Mouse (Mus musculus): ENCODE measurements around the gene Mypn.

Gene Mypn

GRCm38 (mm10) chr10:63099941-63100562 lies 103.7 kb downstream of the Mypn start:
- DNase-seq (ENCODE audit: low spot score), result no peak

- no peak for DNase-seq (ENCODE audit: low spot score)
Observed at GRCm38 (mm10) chr10:63099521-63099920, 104.2 kb downstream of the Mypn start, which contains the start of gene Atoh7. TSS of gene Atoh7 (plus strand) at chr10:63099651.

- DNase-seq (ENCODE audit: low spot score), result no peak
Observed at GRCm38 (mm10) chr10:63098191-63098590, 105.6 kb downstream of the Mypn start.

DNA sequence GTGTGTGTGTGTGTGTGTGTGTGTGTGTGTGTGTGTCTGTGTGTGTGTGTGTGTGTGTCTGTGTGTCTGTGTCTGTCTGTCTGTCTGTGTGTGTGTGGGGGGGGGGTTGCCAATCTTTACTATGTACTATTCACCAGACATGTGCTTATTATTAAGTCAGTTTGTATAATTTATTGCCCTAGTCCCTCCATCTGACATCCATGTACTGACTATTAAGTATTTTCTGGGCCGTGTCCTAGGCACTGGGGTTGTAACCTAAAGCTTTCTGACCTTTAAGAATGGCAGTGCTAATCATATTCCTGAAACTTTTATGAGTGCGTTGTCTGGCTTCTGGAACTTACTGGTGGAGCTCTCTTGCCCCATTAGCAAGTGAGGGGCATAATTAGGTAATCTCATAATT lies 107.0 kb downstream of the Mypn start:
- no peak for DNase-seq (ENCODE audit: low spot score)

DNA sequence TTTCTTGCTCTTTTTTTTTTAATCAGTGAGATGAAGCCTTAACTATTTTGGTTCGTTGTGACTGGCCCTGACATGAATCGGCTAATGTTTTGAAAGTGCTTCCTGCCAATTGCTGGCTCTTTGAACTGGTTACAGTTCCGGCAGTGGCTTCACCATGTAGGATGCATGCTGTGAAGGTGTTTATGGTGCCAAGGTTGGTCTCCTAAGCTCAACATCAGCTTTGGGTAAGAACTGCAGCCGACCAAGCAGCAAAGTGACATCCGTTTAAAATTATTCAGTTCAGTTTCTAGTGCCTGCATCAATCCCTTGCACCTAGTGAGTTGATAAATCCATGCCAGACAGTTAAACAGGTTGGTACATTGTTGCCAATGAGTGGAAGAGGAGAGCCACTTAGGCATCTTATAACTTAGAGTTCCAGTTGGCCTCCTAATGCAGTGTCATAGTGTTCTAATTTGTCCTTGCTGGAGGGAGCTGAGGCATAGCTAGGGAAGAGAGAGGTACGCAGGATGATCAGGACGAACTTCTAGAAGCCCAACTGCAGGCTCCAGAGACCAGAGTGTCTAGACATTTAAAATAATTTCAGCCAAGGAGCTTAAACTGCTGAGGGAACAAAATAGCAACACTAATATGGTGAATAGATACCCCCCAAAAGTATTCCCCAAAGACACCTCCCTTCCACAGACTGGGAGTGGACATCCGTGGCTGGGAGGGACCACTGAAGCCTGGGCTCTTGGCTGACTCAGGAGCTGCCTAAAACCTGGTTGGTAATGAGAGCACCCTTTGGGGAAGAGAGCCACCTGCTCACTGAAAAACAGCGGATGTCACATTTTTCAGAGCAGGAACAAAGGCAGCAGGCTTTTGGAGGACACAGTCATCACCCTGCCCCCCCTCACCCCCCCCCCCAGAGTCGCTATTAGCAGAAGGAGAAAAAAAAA lies 110.9 kb downstream of the Mypn start:
- DNase-seq (ENCODE audit: low spot score), result no peak

- DNase-seq (ENCODE audit: low spot score), result no peak
Observed at GRCm38 (mm10) chr10:63091915-63092314, 111.8 kb downstream of the Mypn start.

DNA sequence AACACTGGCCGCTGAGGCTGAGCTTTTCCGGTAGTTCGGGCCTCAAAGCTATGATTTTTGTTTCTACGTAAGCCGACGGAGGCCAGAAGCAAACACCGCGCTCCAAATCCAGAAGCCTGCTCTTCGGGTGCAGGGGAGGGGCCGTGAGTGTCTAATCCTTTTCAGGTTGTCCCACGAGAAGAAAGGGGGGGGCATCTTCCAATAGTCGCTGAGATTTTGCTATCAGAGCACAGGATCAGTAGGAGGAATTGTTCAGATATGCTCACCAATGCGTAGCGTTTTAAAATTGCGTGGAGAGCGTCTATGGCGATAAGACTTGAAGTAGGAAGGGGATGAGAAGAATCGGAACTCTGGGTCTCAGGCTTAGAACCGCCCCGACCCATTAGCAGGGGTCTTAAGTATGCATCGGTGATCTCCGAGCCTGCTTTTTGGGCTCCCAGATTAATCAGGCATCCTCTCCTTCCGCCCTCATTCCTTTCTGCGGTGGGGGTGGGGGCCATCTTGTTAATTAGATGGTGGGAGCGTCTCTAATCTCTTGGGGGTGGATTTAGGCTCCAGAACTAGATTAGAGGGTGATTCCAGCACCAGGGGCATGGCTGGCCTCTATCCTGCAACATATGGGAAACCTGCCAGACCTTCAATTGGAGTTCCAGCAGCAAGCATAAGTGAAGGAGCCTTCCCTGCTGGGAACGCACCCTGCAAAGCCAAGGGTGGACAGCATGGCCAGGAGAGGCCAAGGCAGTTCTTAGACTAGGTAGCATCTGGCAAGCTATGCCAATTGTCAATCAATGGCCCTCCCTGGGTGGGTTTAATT lies 113.8 kb downstream of the Mypn start:
- no peak for DNase-seq (ENCODE audit: low spot score)

DNA sequence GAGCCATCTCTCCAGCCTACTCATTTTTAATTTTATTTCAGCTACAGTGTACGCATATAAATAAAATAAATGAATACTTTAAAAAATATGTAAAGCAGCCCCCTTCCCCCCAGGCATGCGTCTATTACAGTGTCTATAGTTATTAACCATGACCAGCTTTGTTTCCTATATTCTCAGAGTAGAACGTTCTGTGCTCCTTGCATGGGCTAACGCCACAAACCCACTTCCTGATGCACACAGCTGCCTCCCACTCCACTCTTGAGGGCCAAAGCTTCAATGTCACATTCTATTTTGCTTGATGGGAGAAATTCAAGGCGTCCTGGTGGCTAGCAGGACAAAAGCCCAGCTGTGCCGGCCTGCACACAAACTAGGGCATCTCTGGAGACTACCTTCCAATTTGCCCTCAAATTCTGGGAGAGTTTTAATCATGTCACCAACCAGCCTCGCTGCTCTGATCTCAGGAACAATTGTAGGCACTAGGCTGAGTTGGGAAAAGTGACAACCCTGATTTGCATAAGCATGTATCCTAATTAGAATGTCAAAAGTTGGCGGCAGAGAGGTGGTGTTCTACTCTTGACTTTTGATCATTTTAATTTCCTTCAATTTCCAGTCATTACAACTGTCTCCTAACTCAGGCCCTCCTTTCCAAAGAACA lies 114.5 kb downstream of the Mypn start:
- DNase-seq (ENCODE audit: low spot score), result no peak

GRCm38 (mm10) chr10:63086304-63086703 lies 117.4 kb downstream of the Mypn start:
- no peak for DNase-seq (ENCODE audit: low spot score)

DNA sequence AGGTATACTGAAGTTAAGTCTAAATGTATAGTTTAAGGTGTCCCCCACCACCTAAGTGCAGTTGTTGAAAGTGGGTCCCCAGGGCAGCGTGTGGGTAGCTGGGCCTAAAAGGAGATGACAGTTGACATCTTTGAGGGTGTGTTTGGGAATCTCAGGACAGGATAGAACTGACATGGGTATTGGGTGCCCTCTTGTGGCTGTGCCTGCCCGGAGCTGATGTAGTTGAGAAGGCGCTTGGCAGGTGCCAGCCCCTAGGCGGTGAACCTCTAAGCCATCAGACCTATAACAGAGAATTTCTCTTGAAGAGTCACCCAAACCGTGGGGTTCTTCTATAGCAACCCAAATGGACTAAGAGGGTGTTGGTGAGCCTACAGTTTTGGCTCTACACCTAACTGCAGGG lies 137.8 kb downstream of the Mypn start:
- peak; percentile 86 for DNase-seq (ENCODE audit: low spot score)

Data from lung, postnatal 25 days (tissue).